Mouse (Mus musculus): Measurements from ENCODE around the gene Nicn1. TPM values are rescaled to one million over a fixed set of nuclear protein-coding genes. Genes with fewer than 3 reads are reported as not detected.
A peak's percentile ranks its signal among the peaks of the same experiment; 100 is the strongest.

Nicn1 gene
- polyA plus RNA-seq, 1 experiment: 15.3 TPM

DNA sequence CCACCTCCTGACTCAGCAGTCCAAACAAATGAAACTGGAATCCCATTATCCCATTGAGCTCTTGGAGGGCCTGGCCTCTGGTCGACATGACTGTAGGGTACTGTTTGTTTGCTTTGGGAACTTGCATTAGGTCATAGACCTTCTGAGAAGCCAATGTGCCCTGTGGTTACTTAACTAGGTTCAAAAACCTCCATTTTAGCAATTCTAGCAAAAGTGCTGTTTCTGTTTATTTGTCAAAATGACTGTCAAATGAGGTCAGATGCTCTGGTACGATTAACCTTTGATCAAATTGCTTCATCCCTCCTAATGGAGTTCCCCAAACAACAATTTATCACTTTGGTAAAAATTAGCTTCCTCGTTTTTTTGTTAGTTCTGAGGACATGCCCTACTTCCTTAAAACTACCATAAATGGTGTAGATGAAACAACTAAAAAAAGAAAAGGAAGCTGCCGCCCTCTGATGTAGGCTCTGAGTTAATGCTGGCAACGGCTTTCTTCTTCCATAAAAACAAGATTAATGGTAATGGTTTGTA, 52.1 kb downstream of the Nicn1 start:
- Histone ChIP-seq H3K27ac (ENCODE audit: insufficient read depth, low read depth, low read length) (peak overlapping the region; percentile 91), H3K4me1 (ENCODE audit: control insufficient read depth, insufficient read depth, low read length) (peaks cover 53% of the 10 kb centered on the region), H3K4me3 (ENCODE audit: insufficient read depth, low read length) (no peak overlapping the region)
- no peak for TF ChIP-seq CTCF (IDR thresholded peaks at IDR 0.05; ENCODE audit: low read depth, low read length)
- TF ChIP-seq POLR2A (IDR thresholded peaks at IDR 0.05; ENCODE audit: borderline replicate concordance, low read depth, low read length): no peak

DNA sequence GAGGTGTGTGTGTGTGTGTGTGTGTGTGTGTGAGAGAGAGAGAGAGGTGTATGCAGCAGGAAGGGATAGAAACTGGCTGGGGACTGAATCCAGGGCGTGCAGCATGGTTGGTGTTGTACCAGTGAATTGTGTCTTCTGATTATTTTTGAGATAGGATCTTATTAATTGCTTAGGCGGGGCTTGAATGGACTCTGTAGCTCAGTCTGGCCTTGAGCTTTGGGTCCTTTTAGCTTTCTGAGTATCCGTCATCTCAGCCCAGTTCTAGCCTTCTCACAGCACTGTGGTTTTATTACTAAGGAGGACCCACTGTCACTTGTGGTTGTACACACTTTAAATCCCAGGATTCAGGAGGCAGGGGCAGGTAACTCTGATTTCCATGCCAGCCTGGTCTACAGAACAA, 53.1 kb downstream of the Nicn1 start:
- H3K4me1 ChIP-seq (ENCODE audit: control insufficient read depth, insufficient read depth, low read length): peaks cover 45% of the 10 kb centered on the region
- H3K27ac ChIP-seq (ENCODE audit: insufficient read depth, low read depth, low read length): peak overlapping the region; percentile 91
- TF ChIP-seq POLR2A (IDR thresholded peaks at IDR 0.05; ENCODE audit: borderline replicate concordance, low read depth, low read length): no peak
- TF ChIP-seq CTCF (IDR thresholded peaks at IDR 0.05; ENCODE audit: low read depth, low read length): no peak
- H3K4me3 ChIP-seq (ENCODE audit: insufficient read depth, low read length): peak overlapping the region; percentile 7; the same call in 1 of the 2 replicates

DNA sequence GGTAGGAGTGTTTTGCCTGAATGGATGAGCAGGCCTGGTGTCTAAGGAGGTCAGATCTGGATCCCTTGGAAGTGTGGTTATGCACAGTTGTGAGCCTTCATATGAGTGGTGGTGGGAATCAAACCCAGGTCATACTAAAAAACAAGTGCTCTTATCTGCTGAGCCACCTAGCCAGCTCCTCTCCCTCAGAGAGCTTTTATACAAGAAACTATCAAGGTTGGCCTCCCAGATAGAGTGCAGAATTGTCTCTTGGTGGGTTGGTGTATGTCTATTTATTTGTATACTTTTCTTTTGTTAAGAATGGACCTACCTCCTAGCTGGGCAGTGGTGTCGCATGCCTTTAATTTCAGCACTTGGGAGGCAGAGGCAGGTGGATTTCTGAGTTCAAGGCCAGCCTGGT, 53.6 kb downstream of the Nicn1 start:
- Histone ChIP-seq H3K4me1 (ENCODE audit: control insufficient read depth, insufficient read depth, low read length) (peaks cover 42% of the 10 kb centered on the region), H3K27ac (ENCODE audit: insufficient read depth, low read depth, low read length) (peak overlapping the region; percentile 91), H3K4me3 (ENCODE audit: insufficient read depth, low read length) (no peak overlapping the region)
- TF ChIP-seq CTCF (IDR thresholded peaks at IDR 0.05; ENCODE audit: low read depth, low read length) (no peak), POLR2A (IDR thresholded peaks at IDR 0.05; ENCODE audit: borderline replicate concordance, low read depth, low read length) (no peak)

DNA sequence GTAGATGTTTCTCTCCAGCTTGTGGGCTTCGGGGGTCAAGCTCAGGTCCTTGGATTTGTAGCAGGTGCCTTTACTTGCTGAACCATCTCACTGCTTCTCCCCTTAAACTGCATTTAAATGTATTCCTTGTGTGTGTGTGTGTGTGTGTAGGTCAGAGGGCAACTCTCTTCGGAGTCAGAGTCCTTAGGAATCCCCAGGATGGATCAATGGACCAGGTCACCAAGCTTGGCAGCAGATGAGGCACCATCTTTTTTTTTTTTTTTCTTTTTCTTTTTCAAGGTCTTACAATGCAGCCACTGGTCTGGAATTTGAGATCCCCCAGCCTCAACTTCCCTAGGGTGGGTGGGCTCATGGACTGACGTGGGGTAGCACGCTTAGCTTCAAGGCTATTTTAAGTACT, 54.2 kb downstream of the Nicn1 start:
- Histone ChIP-seq H3K4me1 (ENCODE audit: control insufficient read depth, insufficient read depth, low read length) (peaks cover 48% of the 10 kb centered on the region), H3K27ac (ENCODE audit: insufficient read depth, low read depth, low read length) (no peak overlapping the region), H3K4me3 (ENCODE audit: insufficient read depth, low read length) (no peak overlapping the region)
- TF ChIP-seq POLR2A (IDR thresholded peaks at IDR 0.05; ENCODE audit: borderline replicate concordance, low read depth, low read length) (no peak), CTCF (IDR thresholded peaks at IDR 0.05; ENCODE audit: low read depth, low read length) (no peak)

Other genes with a start within 250 kb of the Nicn1 start
- gene Gmppb, start 241.2 kb upstream of the Nicn1 start, polyA plus RNA-seq (2012; ENCODE audit: insufficient read depth, insufficient read length, missing spikeins): 6.7 and 7.1 TPM in 2 replicates
- 0.79 and 1.0 TPM in 2 replicates for gene Amigo3, start 237.3 kb upstream of the Nicn1 start, polyA plus RNA-seq (2012; ENCODE audit: insufficient read depth, insufficient read length, missing spikeins)
- not detected in 2 replicates for gene Mst1, start 210.0 kb upstream of the Nicn1 start, polyA plus RNA-seq (2012; ENCODE audit: insufficient read depth, insufficient read length, missing spikeins)
- 23.5 and 24.9 TPM in 2 replicates for gene Rnf123, start 207.1 kb upstream of the Nicn1 start, polyA plus RNA-seq (2012; ENCODE audit: insufficient read depth, insufficient read length, missing spikeins)
- gene Apeh, start 195.8 kb upstream of the Nicn1 start, polyA plus RNA-seq (2012; ENCODE audit: insufficient read depth, insufficient read length, missing spikeins): 52.2 and 52.7 TPM in 2 replicates
- gene Bsn, start 100.0 kb upstream of the Nicn1 start, polyA plus RNA-seq (2012; ENCODE audit: insufficient read depth, insufficient read length, missing spikeins): 2.5 and 3.0 TPM in 2 replicates
- 34.5 and 37.5 TPM in 2 replicates for gene Dag1, start 26.5 kb upstream of the Nicn1 start, polyA plus RNA-seq (2012; ENCODE audit: insufficient read depth, insufficient read length, missing spikeins)
- gene Amt, start 6.4 kb downstream of the Nicn1 start, polyA plus RNA-seq (2012; ENCODE audit: insufficient read depth, insufficient read length, missing spikeins): 4.5 and 6.5 TPM in 2 replicates
- gene Rhoa, start 15.7 kb downstream of the Nicn1 start, polyA plus RNA-seq (2012; ENCODE audit: insufficient read depth, insufficient read length, missing spikeins): 499 and 511 TPM in 2 replicates
- 10.5 and 11.2 TPM in 2 replicates for gene Tcta, start 15.7 kb downstream of the Nicn1 start, polyA plus RNA-seq (2012; ENCODE audit: insufficient read depth, insufficient read length, missing spikeins)
- 531 and 533 TPM in 2 replicates for gene Gpx1, start 48.5 kb downstream of the Nicn1 start, polyA plus RNA-seq (2012; ENCODE audit: insufficient read depth, insufficient read length, missing spikeins)
- gene Usp4, start 57.4 kb downstream of the Nicn1 start, polyA plus RNA-seq (2012; ENCODE audit: insufficient read depth, insufficient read length, missing spikeins): 70.1 and 70.9 TPM in 2 replicates
- not detected in 2 replicates for gene 1700102P08Rik, start 102.4 kb downstream of the Nicn1 start, polyA plus RNA-seq (2012; ENCODE audit: insufficient read depth, insufficient read length, missing spikeins)
- gene Ccdc36, start 138.1 kb downstream of the Nicn1 start, polyA plus RNA-seq (2012; ENCODE audit: insufficient read depth, insufficient read length, missing spikeins): not detected in 2 replicates
- gene BC048562, start 146.1 kb downstream of the Nicn1 start, polyA plus RNA-seq (2012; ENCODE audit: insufficient read depth, insufficient read length, missing spikeins): not detected in 2 replicates
- 17.3 and 18.1 TPM in 2 replicates for gene Ccdc71, start 170.1 kb downstream of the Nicn1 start, polyA plus RNA-seq (2012; ENCODE audit: insufficient read depth, insufficient read length, missing spikeins)
- gene Klhdc8b, start 171.2 kb downstream of the Nicn1 start, polyA plus RNA-seq (2012; ENCODE audit: insufficient read depth, insufficient read length, missing spikeins): 3.6 and 6.2 TPM in 2 replicates
- 2.7 and 3.4 TPM in 2 replicates for gene Lamb2, start 189.3 kb downstream of the Nicn1 start, polyA plus RNA-seq (2012; ENCODE audit: insufficient read depth, insufficient read length, missing spikeins)
- 86.8 and 87.1 TPM in 2 replicates for gene Usp19, start 200.2 kb downstream of the Nicn1 start, polyA plus RNA-seq (2012; ENCODE audit: insufficient read depth, insufficient read length, missing spikeins)
- 165 and 180 TPM in 2 replicates for gene Qars, start 217.3 kb downstream of the Nicn1 start, polyA plus RNA-seq (2012; ENCODE audit: insufficient read depth, insufficient read length, missing spikeins)
- gene Qrich1, start 226.4 kb downstream of the Nicn1 start, polyA plus RNA-seq (2012; ENCODE audit: insufficient read depth, insufficient read length, missing spikeins): 73.6 and 80.9 TPM in 2 replicates

Measured in bone marrow macrophage, adult 2 months (primary cell).